Mouse (Mus musculus): ENCODE results near the gene Hs6st1. TPM values are rescaled to one million over a fixed set of nuclear protein-coding genes. Genes with fewer than 3 reads are reported as not detected.
A peak's percentile ranks its signal among the peaks of the same experiment; 100 is the strongest.

The Hs6st1 gene
- total RNA-seq, 2 experiments from 2014 or later: 7.3 to 17.7 TPM

- ATAC-seq (replicated peaks; ENCODE audit: poor library complexity): peak; percentile 75
Measured at GRCm38 (mm10) chr1:36064861-36065760, 3.1 kb upstream of the Hs6st1 start.

- no peak for ATAC-seq (replicated peaks; ENCODE audit: poor library complexity)
Measured at GRCm38 (mm10) chr1:36065761-36066150, 2.4 kb upstream of the Hs6st1 start.

DNA sequence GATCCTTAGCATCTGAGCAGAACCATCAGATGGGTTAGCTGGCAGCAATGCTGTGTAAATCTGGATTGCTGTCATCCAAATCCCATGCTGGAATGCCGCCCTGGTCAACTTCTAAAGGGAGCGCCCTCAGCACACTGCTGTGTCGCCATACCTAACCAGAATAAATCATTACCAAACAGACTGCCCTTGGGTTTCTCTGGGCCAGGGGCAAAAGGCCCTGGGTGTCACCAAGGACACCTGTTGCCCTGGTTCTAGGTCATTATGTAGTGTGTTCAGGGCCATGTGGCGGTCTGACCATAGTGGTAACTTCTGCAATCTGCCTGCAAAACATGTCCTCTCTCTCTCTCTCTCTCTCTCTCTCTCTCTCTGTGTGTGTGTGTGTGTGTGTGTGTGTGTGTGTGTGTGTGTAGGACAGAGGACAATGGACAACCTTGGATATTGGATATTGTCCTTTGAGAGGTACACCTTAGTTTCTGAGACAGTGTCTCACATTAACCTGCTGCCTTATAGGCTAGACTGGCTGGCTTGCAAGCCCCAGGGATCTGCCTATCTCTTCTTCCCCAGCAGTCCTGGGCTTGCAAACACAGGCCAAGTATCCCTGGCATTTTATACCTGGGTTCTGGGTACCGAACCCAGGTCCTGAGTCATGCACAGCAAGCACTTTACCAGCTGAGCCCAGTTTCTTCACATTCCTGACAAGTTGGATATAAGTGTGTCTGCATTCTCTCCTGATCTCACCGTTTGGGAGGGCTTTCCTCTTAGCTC is 1.8 kb upstream of the Hs6st1 start:
- no peak for ATAC-seq (replicated peaks; ENCODE audit: poor library complexity)

DNA sequence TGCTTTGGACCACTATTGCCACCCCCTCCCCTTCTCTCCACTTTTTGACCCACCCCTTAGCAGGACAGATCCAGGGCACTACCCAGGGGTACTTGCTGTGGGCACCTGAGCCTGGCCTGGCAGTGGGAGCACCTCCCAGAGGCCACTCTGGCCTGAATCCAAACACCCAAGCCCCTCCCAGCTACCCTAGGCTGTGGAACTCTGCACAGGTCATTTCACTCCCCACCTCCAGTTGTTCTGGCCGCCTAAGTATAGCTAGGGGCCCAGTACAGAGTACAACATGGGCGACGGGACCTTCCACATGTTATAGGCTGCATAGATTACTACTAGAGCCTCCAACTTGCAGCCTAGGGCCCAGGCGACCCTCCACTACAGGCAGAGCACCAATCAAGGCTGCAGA is 999 bp upstream of the Hs6st1 start:
- ATAC-seq (replicated peaks; ENCODE audit: poor library complexity): no peak

DNA sequence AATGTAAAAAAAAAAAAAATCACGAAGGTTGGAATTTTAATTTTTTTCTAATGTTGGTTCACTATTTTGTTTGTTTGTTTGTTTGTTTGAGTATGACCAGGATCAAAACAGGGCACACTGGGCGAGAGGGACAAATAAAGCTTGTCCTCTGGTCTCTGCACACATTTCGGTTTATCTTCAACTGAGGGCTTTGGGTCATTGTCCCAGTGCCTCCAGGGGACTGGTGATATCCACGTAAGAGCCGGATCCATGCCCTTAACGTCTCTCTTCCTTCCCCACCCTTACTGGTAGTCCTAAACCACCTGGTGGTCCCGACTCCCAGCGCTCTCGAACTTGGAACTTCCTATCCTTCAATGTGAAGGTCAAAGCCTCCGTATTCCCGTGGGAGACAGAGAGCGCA is 589 bp upstream of the Hs6st1 start:
- no peak for ATAC-seq (replicated peaks; ENCODE audit: poor library complexity)

- peak; percentile 8; the same call in 1 of the 2 replicates for ATAC-seq (replicated peaks; ENCODE audit: poor library complexity)
Measured at GRCm38 (mm10) chr1:36068531-36069120, 426 bp downstream of the Hs6st1 start.

GRCm38 (mm10) chr1:36069291-36069771 is 1.1 kb downstream of the Hs6st1 start:
- ATAC-seq (replicated peaks; ENCODE audit: poor library complexity): peak; percentile 3; the same call in 1 of the 2 replicates

DNA sequence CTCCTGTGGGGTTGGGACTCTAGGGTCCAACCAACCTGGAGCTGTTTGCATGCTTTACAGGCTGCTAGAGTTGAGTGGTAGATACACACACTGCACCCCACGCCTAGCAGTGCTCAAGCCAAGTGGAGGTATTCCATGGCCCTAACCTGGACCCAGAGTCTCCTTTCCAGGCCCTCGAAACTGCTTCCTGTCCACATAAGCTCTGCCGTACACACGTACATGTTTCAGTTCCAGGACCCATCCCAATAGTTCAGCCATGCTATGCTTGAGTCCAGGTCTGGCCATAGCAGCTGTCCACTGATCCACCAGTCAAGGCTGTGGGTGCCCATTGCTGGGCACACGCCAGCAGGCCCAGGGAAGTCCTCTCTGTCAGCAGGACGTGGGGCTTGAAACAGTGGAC is 2.0 kb downstream of the Hs6st1 start:
- no peak for ATAC-seq (replicated peaks; ENCODE audit: poor library complexity)

DNA sequence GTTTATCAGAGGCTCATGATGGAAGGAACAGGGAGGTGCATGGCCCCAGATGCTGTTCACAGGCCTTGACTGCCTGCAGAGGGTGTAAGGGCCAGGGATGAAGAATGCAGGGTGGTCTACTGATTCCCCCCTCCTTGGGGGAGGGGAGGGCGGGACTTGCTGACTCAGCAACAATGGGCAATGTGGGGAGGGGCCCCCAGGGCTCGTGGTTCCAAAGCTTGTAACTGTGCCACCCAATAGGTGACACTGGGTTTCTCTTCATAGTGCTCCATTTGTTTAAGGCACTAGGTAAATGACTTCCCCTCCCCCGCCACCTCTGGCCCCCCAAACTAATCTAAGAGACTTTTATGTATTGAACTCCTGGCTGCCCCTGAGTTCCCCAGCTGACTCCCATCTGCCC is 2.5 kb downstream of the Hs6st1 start:
- ATAC-seq (replicated peaks; ENCODE audit: poor library complexity): no peak

- ATAC-seq (replicated peaks; ENCODE audit: poor library complexity): no peak
Measured at GRCm38 (mm10) chr1:36071176-36071575, 3.0 kb downstream of the Hs6st1 start.

GRCm38 (mm10) chr1:36071611-36072010 is 3.4 kb downstream of the Hs6st1 start:
- ATAC-seq (replicated peaks; ENCODE audit: poor library complexity): no peak

GRCm38 (mm10) chr1:36072588-36073556 is 4.7 kb downstream of the Hs6st1 start:
- 0 out of 2 replicates have a peak, but pooled peaks have one; percentile 15 for ATAC-seq (replicated peaks; ENCODE audit: poor library complexity)

- ATAC-seq (replicated peaks; ENCODE audit: poor library complexity): no peak
Measured at GRCm38 (mm10) chr1:36073566-36073965, 5.4 kb downstream of the Hs6st1 start.

- no peak for ATAC-seq (replicated peaks; ENCODE audit: poor library complexity)
Measured at GRCm38 (mm10) chr1:36074197-36074596, 6.0 kb downstream of the Hs6st1 start.

GRCm38 (mm10) chr1:36074968-36075367 is 6.8 kb downstream of the Hs6st1 start:
- no peak for ATAC-seq (replicated peaks; ENCODE audit: poor library complexity)

- no peak for ATAC-seq (replicated peaks; ENCODE audit: poor library complexity)
Measured at GRCm38 (mm10) chr1:36075652-36076051, 7.5 kb downstream of the Hs6st1 start.

DNA sequence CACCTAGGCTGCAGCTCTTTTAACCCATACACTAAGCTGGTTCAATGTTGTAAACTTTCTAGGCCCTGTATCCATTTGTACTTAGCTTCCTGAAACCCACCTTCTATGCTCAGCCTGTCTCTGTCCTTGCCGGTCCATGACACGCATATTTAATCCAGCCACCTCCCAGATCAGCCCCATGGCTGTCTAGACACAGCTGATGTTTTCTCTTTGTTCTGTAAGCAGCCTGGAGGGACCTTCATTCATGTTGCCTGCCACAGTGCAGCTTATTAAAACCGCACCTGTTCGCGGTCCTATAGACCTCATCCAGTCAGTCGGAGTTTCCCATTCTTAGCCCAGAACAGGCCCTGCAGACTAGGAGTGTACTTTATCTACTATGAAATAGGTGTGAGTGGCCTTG is 8.9 kb downstream of the Hs6st1 start:
- no peak for ATAC-seq (replicated peaks; ENCODE audit: poor library complexity)

DNA sequence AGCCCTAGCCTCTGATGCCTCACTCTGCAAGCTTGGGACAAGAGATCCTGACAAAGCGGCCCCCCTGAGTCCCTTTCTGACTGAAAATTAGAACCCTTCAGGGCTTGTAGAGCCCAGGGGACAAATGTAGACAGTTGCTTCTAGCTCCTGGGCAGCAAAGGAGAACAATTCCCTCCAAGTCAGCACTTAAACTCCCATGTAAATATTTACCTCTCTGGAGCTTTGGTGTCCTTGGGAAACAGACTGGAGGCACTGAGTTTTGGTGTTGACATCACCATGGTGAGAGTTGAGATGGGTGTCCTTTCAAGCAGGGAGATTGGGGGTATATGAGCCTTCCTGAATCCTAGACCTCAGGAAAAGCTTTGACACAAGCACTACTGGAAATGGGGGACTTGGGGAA is 10.1 kb downstream of the Hs6st1 start:
- no peak for ATAC-seq (replicated peaks; ENCODE audit: poor library complexity)

DNA sequence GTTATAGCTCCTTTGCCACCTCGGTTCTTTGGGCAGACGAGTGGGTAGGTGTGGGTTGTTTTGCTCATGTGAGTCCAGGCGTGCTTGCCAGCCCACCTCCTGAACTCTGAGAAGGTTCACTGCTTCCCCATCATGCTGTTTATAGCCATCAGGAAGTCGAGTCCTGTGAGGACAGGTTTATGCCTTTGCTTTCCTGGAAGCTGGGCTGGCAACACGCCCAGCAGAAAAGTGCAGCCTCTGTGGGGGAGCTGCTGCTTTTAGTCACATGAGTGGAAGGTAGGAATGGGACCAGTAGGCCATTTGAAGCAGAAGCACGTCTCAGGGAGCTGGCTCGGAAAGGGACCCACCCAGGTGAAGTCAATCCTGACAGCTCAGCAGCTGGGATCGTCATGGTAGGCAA is 11.5 kb downstream of the Hs6st1 start:
- no peak for ATAC-seq (replicated peaks; ENCODE audit: poor library complexity)

DNA sequence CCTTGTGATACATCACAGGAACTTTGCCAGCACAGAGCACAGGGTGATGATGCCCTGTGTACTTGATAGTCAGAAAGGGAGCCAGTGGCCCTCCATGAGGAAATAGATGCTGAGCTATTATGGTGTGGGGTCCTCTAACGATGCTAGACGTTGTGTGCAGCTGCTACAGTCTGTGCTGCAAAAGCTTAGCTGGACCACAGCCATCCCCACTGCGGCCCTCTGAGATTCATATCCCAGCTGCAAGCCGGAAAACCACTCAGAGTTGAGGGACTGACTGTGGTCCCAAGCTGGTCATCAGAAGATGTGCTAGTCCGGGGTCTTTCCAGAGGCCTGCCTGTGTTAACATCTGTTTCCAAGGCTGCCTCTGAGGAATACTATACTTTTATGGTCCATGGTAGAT is 12.8 kb downstream of the Hs6st1 start:
- ATAC-seq (replicated peaks; ENCODE audit: poor library complexity): no peak

Measured in megakaryocyte progenitor cell, adult 5-6 weeks (primary cell).